Mouse (Mus musculus) heart, postnatal 14 days (tissue): ENCODE data around the gene Tmem199. TPM values are rescaled to one million over a fixed set of nuclear protein-coding genes. Genes with fewer than 3 reads are reported as not detected.
"Not testable (repeated sequence)": the region's sequence is repeated elsewhere in the genome, so short reads cannot be mapped to it uniquely, and the experiment has no call there.

Source experiments
- DNase-seq, 2 experiments: peaks; one replicate each; pipeline ENCODE4 v3.0.0; 2021 to 2022
- intact Hi-C: fragments of 180-260 bp; cut with DNase I; formaldehyde crosslinking; loops from one replicate; pipeline ENCODE4 v1.15.1; 2025
- long read RNA-seq, 2 experiments: library from polyadenylated mRNA; stranded (forward); transcript quantifications; one replicate each; pipeline ENCODE4 v2.0.0; 2021
- total RNA-seq, 2 experiments: library from RNA; stranded (reverse); gene quantifications; 2 replicates each; pipeline ENCODE4 v1.2.3; 2021

Gene Tmem199
- 10 to 100 TPM; 11.7 to 12.1 TPM for total RNA-seq
- long read RNA-seq, experiment 1, transcript Tmem199-201 (6 exons, 1,347 nt) = major isoform, 22 of 24 reads
- long read RNA-seq, experiment 1, partial matches to known transcripts = 0 of 24 reads
- long read RNA-seq, experiment 1, other reads (novel, unspliced or antisense) = 1 of 24 reads
- long read RNA-seq, experiment 2, transcript Tmem199-201 (6 exons, 1,347 nt) = major isoform, 16 of 17 reads
- long read RNA-seq, experiment 2, partial matches to known transcripts = 0 of 17 reads
- long read RNA-seq, experiment 2, other reads (novel, unspliced or antisense) = 1 of 17 reads

DNA sequence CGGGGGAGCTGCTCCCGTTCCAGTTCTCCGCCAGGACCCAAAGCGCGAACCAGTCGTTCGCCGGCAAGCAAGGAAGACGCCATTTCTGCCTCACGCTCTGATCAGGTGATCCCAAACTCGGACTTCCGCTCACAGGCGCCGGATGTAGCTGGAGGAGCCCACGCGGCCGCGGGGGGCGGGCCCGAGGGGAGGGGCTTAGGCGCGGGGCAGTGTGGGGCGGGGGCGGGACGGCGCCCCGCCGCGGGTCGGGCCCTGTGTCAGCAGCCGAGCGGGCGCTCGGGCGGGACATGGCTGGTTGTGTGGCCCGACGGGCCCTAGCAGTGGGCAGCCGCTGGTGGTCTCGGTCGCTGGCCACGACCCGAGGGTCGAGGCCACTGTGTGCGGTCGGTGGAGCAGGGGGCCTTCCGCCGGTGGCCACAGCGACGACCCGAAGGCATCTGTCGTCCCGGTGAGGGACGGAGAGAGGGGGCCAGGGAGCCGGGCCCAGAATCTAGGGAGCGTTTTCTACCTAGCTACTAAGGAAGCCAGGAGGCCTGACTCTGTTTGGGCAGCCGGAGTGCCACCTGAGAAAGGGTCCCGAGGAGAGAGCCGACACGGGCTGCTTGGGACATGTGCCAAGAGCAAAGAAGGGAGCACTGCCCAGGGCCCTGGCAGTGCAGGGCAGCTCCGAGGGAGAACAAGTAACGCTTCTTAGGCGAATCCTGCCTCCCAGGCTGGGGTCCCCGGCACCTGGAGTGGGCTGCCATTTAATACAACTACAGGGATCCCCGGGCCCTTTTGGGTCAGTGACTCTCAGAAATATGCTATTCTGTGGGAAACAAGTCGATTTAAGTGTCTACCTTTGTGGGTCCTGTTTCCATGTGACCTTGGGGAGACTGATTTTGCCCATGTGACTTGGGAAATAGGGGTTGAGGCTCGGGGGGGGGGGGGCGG is at the start of gene Tmem199, which contains the start of gene Poldip2:
TSS of gene Tmem199 (minus strand) at position 148 of the 933 bp plus-strand sequence.
TSS of gene Poldip2 (plus strand) at position 169 of the 933 bp plus-strand sequence.
- intact Hi-C loops = no loop called here
- peak; percentile 92 to 93 for DNase-seq

DNA sequence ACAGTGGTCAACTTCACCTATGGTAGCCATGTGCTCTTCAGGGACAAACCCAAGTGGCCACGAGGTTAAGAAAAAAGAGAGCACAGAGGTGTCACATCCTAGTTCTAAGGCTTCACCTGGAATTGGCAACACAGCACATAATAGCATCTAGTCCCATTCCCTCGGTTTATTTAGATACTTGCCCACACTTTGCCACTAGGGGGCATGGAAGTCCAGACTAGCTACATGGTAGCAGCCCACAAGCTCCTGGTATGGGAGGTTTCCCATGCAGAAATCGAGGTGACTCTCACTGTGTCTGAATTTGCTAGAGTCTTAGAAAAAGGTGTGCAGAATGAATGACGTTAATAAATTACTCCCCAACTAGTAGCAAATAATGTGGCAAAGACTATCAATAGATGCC is 48.5 kb upstream of the Tmem199 start:
- peak; percentile 71 to 83 for DNase-seq
- intact Hi-C loops = loop anchor here (2.0 to 5.0 kb wide), 2 partner anchors 266 to 397 kb away; partner anchors contain the start of gene Lyrm9

GRCm38 (mm10) chr11:78557241-78557640 is 45.3 kb upstream of the Tmem199 start:
- intact Hi-C loops = loop anchor here (5.0 kb wide), 1 partner anchor 70 kb away; no protein-coding TSS in a partner anchor
- DNase-seq = no peak

- DNase-seq = no peak
- intact Hi-C loops = loop anchor here (5.0 kb wide), 1 partner anchor 69 kb away; no protein-coding TSS in a partner anchor
Measured at GRCm38 (mm10) chr11:78556070-78556469, 44.1 kb upstream of the Tmem199 start.

- intact Hi-C loops = loop anchor here (5.0 kb wide), 1 partner anchor 68 kb away; no protein-coding TSS in a partner anchor
- no peak for DNase-seq
Measured at GRCm38 (mm10) chr11:78555623-78556022, 43.7 kb upstream of the Tmem199 start.

DNA sequence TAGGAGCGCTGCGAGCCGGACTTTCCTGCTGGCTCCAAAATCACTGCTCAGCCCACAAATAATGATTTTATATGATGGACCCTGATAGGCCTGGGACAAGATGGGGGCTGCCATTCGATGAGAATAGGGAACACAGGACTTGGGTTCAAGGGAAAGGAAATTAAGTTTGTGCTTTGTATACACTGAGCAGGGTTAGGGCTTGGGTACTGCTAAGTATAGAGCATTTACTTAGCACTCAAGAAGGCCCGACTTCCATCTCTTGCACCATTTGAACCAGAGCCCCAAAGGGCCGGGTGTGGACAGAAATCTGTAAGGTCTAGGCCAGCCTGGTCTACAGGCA is 39.1 kb upstream of the Tmem199 start:
- no peak for DNase-seq
- intact Hi-C loops = no loop called here

GRCm38 (mm10) chr11:78550168-78551058 is 38.4 kb upstream of the Tmem199 start, which contains the start of gene Tmem97:
Tmem97 (minus strand) TSS chr11:78550777.
- intact Hi-C loops = no loop called here
- peak; percentile 93 to 94 for DNase-seq

DNA sequence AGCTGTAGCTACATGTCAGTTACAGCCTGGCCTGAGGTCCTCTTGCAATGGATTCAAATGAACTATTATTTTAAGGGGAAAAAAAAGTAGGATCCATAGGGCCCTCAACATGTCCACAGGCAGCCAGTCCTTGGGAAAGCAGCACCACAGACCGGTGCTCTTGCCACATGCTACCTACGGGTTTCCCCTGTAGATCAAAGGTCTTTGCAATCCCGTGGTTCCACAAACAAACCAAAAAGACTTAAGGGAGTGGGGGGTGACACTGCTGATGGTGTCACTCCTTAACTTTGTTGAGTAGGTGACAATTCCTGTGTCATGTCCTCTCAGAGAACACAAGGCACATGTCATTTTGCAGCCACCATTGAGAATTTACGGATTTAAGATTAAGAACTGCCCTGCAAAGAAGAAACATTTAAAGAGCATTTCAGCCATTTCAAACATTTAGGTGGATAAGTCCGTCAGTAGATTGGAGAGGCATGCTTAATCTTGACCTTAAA is 37.6 kb upstream of the Tmem199 start:
- intact Hi-C loops = no loop called here
- DNase-seq = no peak

GRCm38 (mm10) chr11:78547718-78548460 is 35.9 kb upstream of the Tmem199 start:
- intact Hi-C loops = no loop called here
- DNase-seq = no peak

- no peak for DNase-seq
- intact Hi-C loops = no loop called here
Measured at GRCm38 (mm10) chr11:78545181-78545580, 33.2 kb upstream of the Tmem199 start.

- intact Hi-C loops = no loop called here
- no peak for DNase-seq
Measured at GRCm38 (mm10) chr11:78544449-78545111, 32.6 kb upstream of the Tmem199 start.

GRCm38 (mm10) chr11:78540358-78540757 is 28.4 kb upstream of the Tmem199 start:
- intact Hi-C loops = no loop called here
- DNase-seq = no peak

- intact Hi-C loops = no loop called here
- DNase-seq = no peak
Measured at GRCm38 (mm10) chr11:78536690-78537084, 24.7 kb upstream of the Tmem199 start.

GRCm38 (mm10) chr11:78536080-78536689 is 24.2 kb upstream of the Tmem199 start, which contains the start of the genes Tnfaip1 and Ift20:
Tnfaip1 (minus strand) TSS chr11:78536332.
Ift20 (plus strand) TSS chr11:78536361.
- DNase-seq = peak; percentile 93 to 95
- intact Hi-C loops = no loop called here

DNA sequence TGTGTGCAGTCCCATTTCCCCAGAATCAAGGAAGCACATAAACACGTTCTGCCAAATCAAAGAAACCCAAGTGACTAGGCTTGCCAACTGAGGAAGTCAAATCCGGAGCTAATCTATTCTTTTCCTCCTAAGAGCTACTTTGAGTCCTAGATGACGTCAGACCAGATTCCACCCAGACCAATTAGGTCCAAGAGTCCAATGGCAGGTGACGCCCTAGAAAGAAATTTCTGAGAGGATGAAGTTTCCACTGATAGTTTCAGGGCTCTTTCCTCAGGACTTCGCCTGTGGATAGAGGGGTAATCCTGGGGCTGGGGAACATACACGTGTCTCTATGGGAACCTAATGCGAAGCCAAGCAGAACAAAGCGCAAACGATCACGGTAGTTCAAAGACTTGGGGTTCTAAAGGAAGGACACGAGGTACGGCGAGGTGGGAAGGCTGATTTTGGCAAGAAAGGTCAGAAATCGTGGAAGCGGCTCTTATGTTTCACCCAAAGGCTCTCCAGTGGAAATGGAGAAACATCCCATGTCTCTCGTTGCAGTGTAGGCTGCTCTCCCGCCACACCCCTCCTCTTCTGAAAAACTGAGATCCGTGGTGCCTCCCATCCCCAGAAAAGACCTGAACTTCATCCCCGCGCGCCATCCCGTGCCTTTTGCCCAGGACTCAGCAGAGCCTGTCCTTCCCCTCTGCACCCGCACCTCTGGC is 23.6 kb upstream of the Tmem199 start:
- intact Hi-C loops = no loop called here
- DNase-seq = peak; percentile 31 to 33

DNA sequence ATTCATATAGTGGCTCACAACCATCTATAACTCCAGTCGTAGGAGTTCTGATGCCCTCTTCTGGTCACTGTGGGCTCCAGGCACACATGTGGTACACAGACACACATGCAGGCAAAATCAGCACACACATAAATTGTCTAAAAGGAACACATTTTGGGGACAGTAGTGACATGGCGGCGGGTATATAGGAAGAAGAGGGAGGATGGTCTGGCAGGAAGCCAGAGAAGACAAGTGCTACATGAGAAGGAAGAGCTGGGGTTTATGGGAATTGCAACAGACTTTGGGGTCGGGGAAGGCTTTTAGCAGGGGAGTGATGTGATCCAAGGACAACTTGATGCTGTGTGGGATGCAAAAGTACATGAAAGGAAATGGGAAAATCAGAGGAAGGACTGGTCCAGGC is 22.5 kb upstream of the Tmem199 start:
- intact Hi-C loops = no loop called here
- DNase-seq = no peak

GRCm38 (mm10) chr11:78531515-78531914 is 19.5 kb upstream of the Tmem199 start:
- intact Hi-C loops, DNase-seq: not testable (repeated sequence)
